Mouse (Mus musculus) intestine, embryonic 16.5 days (tissue): ENCODE data around the gene Pitpnc1. TPM values are rescaled to one million over a fixed set of nuclear protein-coding genes. Genes with fewer than 3 reads are reported as not detected.

Experiments used
- ATAC-seq: fragments of 200-750 bp; cut with Nextera tagmentation; 2 replicates; pipeline ENCODE4 v1.8.0; 2017; ENCODE audit warnings: moderate TSS enrichment, moderate library complexity
- H3K27ac ChIP-seq: fragments of 300-500 bp; sonication (generic); 2 replicates; pipeline ENCODE4 v1.5.1; 2014; ENCODE audit warnings: mild to moderate bottlenecking, low read length
- H3K27me3 ChIP-seq: fragments of 300-500 bp; sonication (generic); replicated peaks from 2 replicates; pipeline ENCODE4 v1.6.1; 2014; ENCODE audit warnings: low read length, control low read depth, mixed read lengths; ENCODE audit not compliant: control insufficient read depth, insufficient read depth
- H3K36me3 ChIP-seq: fragments of 300-500 bp; sonication (generic); 2 replicates; pipeline ENCODE4 v1.6.1; 2014; ENCODE audit warnings: low read length, control low read depth; ENCODE audit not compliant: control insufficient read depth, insufficient read depth
- H3K4me1 ChIP-seq: fragments of 300-500 bp; sonication (generic); 2 replicates; pipeline ENCODE4 v1.6.1; 2014; ENCODE audit warnings: low read length, control low read depth, mixed read lengths; ENCODE audit not compliant: control insufficient read depth, insufficient read depth
- H3K4me2 ChIP-seq: fragments of 300-500 bp; sonication (generic); 2 replicates; pipeline ENCODE4 v1.6.1; 2014; ENCODE audit warnings: low read depth, low read length, control low read depth
- H3K4me3 ChIP-seq: fragments of 300-500 bp; sonication (generic); 2 replicates; pipeline ENCODE4 v1.5.1; 2014; ENCODE audit warnings: mild to moderate bottlenecking, low read length
- H3K9ac ChIP-seq: fragments of 300-500 bp; sonication (generic); 2 replicates; pipeline ENCODE4 v1.6.1; 2014; ENCODE audit warnings: low read depth, low read length
- H3K9me3 ChIP-seq: fragments of 300-500 bp; sonication (generic); 2 replicates; pipeline ENCODE4 v1.6.1; 2016; ENCODE audit warnings: low read length, control low read depth; ENCODE audit not compliant: control insufficient read depth
- WGBS: fragments of 180-500 bp; shearing (Covaris S2); extraction: QIAGEN DNeasy Blood & Tissue Kit; methylation state at CpG from one replicate; pipeline ENCODE4 v1.1.7; 2014; 5-methylcytosine and 5-hydroxymethylcytosine counted together
- polyA plus RNA-seq: library from polyadenylated mRNA; unstranded; fragments of >200 nt; fragmentation: Nextera tagmentation; extraction: Ambion mirVana; gene quantifications from 2 replicates; pipeline ENCODE4 v1.2.1, GENCODE M21; 2015

The Pitpnc1 gene
- polyA plus RNA-seq, 1 experiment from 2014 or later = 10.6 TPM

DNA sequence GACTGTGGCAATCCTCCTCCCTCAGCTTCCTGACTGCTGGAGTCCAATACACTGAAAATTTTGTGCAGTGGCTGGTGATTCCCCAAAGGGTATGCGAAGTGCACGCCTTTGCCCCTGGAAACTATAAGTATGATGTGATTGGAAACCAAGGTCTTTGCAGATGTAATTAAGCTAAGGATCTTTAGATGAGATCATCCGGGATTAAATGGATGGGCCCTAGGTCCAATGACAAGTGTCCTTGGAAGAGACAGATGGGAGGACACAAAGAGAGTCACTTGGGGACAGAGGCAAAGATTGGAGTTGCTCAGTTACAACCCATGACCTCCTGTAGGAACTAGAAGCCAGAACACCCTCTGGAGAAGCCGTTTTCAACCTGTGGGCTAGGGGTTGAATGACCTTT, 233.0 kb downstream of the Pitpnc1 start:
- Histone ChIP-seq H3K9ac (no peak overlapping the region), H3K36me3 (no peaks in the 10 kb centered on the region), H3K4me3 (no peak overlapping the region), H3K4me2 (no peak overlapping the region), H3K9me3 (no peaks in the 10 kb centered on the region), H3K4me1 (no peaks in the 10 kb centered on the region), H3K27me3 (no peaks in the 10 kb centered on the region), H3K27ac (no peak overlapping the region)
- 79% methylated on average over 4 of the region's 4 CpGs for WGBS
- no peak for ATAC-seq

- Histone ChIP-seq H3K27ac (no peak overlapping the region), H3K4me3 (no peak overlapping the region), H3K27me3 (no peaks in the 10 kb centered on the region), H3K4me1 (no peaks in the 10 kb centered on the region), H3K9me3 (peaks cover 4% of the 10 kb centered on the region; the same call in 1 of the 2 replicates), H3K36me3 (no peaks in the 10 kb centered on the region; the same call in 1 of the 2 replicates), H3K4me2 (no peak overlapping the region), H3K9ac (no peak overlapping the region)
- no peak for ATAC-seq
- 89% methylated on average over 5 of the region's 5 CpGs for WGBS
Observed at GRCm38 (mm10) chr11:107233252-107233890, 237.1 kb downstream of the Pitpnc1 start.

- Histone ChIP-seq H3K27me3 (no peaks in the 10 kb centered on the region), H3K9ac (no peak overlapping the region), H3K27ac (no peak overlapping the region), H3K9me3 (peaks cover 4% of the 10 kb centered on the region; the same call in 1 of the 2 replicates), H3K4me3 (no peak overlapping the region), H3K4me2 (no peak overlapping the region), H3K4me1 (no peaks in the 10 kb centered on the region), H3K36me3 (no peaks in the 10 kb centered on the region; the same call in 1 of the 2 replicates)
- 77% methylated on average over 10 of the region's 10 CpGs for WGBS
- ATAC-seq = no peak
Observed at GRCm38 (mm10) chr11:107230128-107230527, 240.4 kb downstream of the Pitpnc1 start.

- H3K27ac ChIP-seq = no peak overlapping the region
- H3K36me3 ChIP-seq = no peaks in the 10 kb centered on the region
- no peak for ATAC-seq
- no peak overlapping the region for H3K4me2 ChIP-seq
- H3K4me1 ChIP-seq = no peaks in the 10 kb centered on the region
- H3K4me3 ChIP-seq = no peak overlapping the region
- no peaks in the 10 kb centered on the region for H3K27me3 ChIP-seq
- H3K9me3 ChIP-seq = peaks cover 1% of the 10 kb centered on the region; the same call in 1 of the 2 replicates
- WGBS = 74% methylated on average over 1 of the region's 1 CpGs
- H3K9ac ChIP-seq = no peak overlapping the region
Observed at GRCm38 (mm10) chr11:107226431-107226830, 244.1 kb downstream of the Pitpnc1 start.

GRCm38 (mm10) chr11:107226013-107226412, 244.5 kb downstream of the Pitpnc1 start:
- no peaks in the 10 kb centered on the region for H3K36me3 ChIP-seq
- ATAC-seq = no peak
- no peaks in the 10 kb centered on the region for H3K9me3 ChIP-seq
- no peak overlapping the region for H3K9ac ChIP-seq
- H3K4me3 ChIP-seq = no peak overlapping the region
- no peaks in the 10 kb centered on the region for H3K27me3 ChIP-seq
- no peaks in the 10 kb centered on the region for H3K4me1 ChIP-seq
- no peak overlapping the region for H3K27ac ChIP-seq
- H3K4me2 ChIP-seq = no peak overlapping the region
- WGBS = 93% methylated on average over 10 of the region's 10 CpGs

DNA sequence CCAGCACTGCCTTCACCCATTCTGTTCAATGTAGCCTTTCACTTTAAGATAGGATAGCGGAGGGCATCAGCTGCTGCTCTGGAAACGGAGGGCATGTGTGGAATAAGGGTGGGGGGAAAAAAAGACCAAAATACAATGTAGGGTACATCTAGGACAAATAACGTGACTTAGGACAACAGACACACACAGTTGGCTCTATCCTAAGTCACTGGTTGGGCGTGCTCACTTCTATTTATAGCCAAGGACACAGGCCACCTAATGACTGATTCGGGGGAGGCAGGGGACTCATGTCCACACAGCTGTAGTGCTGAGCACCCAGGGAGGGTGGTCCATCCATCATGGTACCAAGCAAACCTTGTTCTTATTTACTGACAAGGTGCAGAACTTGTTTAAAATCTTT, 245.2 kb downstream of the Pitpnc1 start:
- no peak for ATAC-seq
- no peaks in the 10 kb centered on the region for H3K4me1 ChIP-seq
- H3K27ac ChIP-seq = no peak overlapping the region
- no peaks in the 10 kb centered on the region for H3K9me3 ChIP-seq
- H3K9ac ChIP-seq = no peak overlapping the region
- H3K36me3 ChIP-seq = no peaks in the 10 kb centered on the region
- H3K4me3 ChIP-seq = no peak overlapping the region
- no peaks in the 10 kb centered on the region for H3K27me3 ChIP-seq
- no peak overlapping the region for H3K4me2 ChIP-seq
- 84% methylated on average over 5 of the region's 5 CpGs for WGBS

GRCm38 (mm10) chr11:107223667-107224214, 246.8 kb downstream of the Pitpnc1 start:
- ATAC-seq = peak; percentile 64
- H3K9me3 ChIP-seq = no peaks in the 10 kb centered on the region
- H3K36me3 ChIP-seq = no peaks in the 10 kb centered on the region
- no peak overlapping the region for H3K4me2 ChIP-seq
- H3K27me3 ChIP-seq = no peaks in the 10 kb centered on the region
- H3K9ac ChIP-seq = no peak overlapping the region
- no peak overlapping the region for H3K27ac ChIP-seq
- H3K4me3 ChIP-seq = no peak overlapping the region
- no peaks in the 10 kb centered on the region for H3K4me1 ChIP-seq
- 50% methylated on average over 8 of the region's 8 CpGs for WGBS

DNA sequence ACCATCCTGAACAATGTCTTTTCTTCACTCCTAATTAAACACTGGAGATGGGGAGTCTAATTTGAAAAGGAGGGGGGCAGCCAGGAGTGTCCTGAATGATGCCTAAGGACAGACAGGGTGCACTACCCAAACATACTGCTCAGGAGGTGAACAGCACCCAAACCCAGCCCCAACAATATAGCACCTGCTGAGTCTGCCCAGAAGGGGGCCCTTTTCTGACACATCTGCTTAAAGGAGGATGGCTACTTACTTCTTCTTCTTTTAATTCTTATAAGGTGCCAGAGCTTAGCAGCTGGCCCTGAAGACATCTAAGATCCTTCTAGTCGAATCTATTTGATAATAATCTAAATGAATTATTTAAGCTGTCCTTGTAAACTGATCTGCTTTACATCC, 247.3 kb downstream of the Pitpnc1 start:
- 41% methylated on average over 1 of the region's 1 CpGs for WGBS
- H3K27me3 ChIP-seq = no peaks in the 10 kb centered on the region
- no peaks in the 10 kb centered on the region for H3K4me1 ChIP-seq
- no peaks in the 10 kb centered on the region for H3K9me3 ChIP-seq
- H3K4me2 ChIP-seq = no peak overlapping the region
- no peak overlapping the region for H3K27ac ChIP-seq
- H3K9ac ChIP-seq = no peak overlapping the region
- no peak overlapping the region for H3K4me3 ChIP-seq
- no peaks in the 10 kb centered on the region for H3K36me3 ChIP-seq
- ATAC-seq = no peak

GRCm38 (mm10) chr11:107222531-107223168, 247.8 kb downstream of the Pitpnc1 start:
- Histone ChIP-seq H3K9ac (no peak overlapping the region), H3K4me3 (no peak overlapping the region), H3K27me3 (no peaks in the 10 kb centered on the region), H3K4me2 (no peak overlapping the region), H3K9me3 (no peaks in the 10 kb centered on the region), H3K36me3 (no peaks in the 10 kb centered on the region), H3K27ac (no peak overlapping the region), H3K4me1 (no peaks in the 10 kb centered on the region)
- ATAC-seq = no peak
- WGBS = 68% methylated on average over 12 of the region's 12 CpGs
